Mouse (Mus musculus) cortical plate, adult 2 months (tissue): Measurements from ENCODE around the gene Dpy19l3.

Experiments used
- CTCF ChIP-seq: fragments of 200-500 bp; IDR thresholded peaks from 2 replicates; pipeline ENCODE4 v1.5.1; 2011; ENCODE audit warnings: mild to moderate bottlenecking, control low read depth, low read length; ENCODE audit not compliant: insufficient read depth; ENCODE audit errors: extremely low read depth
- POLR2A ChIP-seq: fragments of 200-500 bp; IDR thresholded peaks from 2 replicates; pipeline ENCODE4 v1.6.1; 2011; ENCODE audit warnings: mild to moderate bottlenecking, low read length, control low read depth; ENCODE audit not compliant: insufficient read depth; ENCODE audit errors: extremely low read depth

DNA sequence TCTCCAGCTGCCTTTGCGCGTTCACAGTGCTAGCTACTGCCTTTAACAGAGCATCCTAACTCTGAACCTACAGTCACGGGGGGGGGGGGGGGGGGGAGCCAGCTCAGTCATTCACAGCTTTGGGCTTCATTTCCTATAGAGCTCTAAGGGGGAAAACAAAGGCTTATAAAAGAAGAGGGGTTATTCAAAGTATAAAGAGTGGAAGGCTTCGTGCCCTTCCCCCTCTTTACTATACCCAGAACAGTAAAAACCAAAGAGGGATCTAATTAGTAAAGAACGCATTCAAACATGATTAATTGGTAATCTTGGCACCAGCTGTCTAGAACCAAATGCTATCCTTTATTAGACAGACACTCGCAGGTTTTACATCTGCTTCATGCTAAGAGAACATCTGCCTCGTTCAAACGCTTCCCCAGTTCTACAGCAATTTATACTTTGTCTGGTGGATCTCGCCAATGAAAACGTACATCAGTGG, 21.6 kb downstream of the Dpy19l3 start:
- no peak for TF ChIP-seq CTCF
- no peak for TF ChIP-seq POLR2A
